Mouse (Mus musculus) embryonic facial prominence, embryonic 10.5 days (tissue): ENCODE measurements around the gene Rps21. TPM values are rescaled to one million over a fixed set of nuclear protein-coding genes. Genes with fewer than 3 reads are reported as not detected.
"Not testable (repeated sequence)": the region's sequence is repeated elsewhere in the genome, so short reads cannot be mapped to it uniquely, and the experiment has no call there.

ENCODE experiments used
- DNase-seq: peaks from one replicate; pipeline ENCODE4 v3.0.0-alpha.2; 2017; ENCODE audit warnings: low spot score
- H3K27ac ChIP-seq: fragments of 300-500 bp; sonication (generic); replicated peaks from 2 replicates; pipeline ENCODE4 v1.5.1; 2016; ENCODE audit warnings: mild to moderate bottlenecking
- H3K27me3 ChIP-seq: fragments of 300-500 bp; sonication (generic); replicated peaks from 2 replicates; pipeline ENCODE4 v1.6.1; 2016; ENCODE audit warnings: low read depth, mild to moderate bottlenecking; ENCODE audit not compliant: poor library complexity, severe bottlenecking
- H3K36me3 ChIP-seq: fragments of 300-500 bp; sonication (generic); replicated peaks from 2 replicates; pipeline ENCODE4 v1.6.1; 2016; ENCODE audit warnings: mild to moderate bottlenecking, moderate library complexity
- H3K4me1 ChIP-seq: fragments of 300-500 bp; sonication (generic); 2 replicates; pipeline ENCODE4 v1.6.1; 2016
- H3K4me3 ChIP-seq: fragments of 300-500 bp; sonication (generic); 2 replicates; pipeline ENCODE4 v1.5.1; 2016; ENCODE audit warnings: mild to moderate bottlenecking, moderate library complexity
- H3K9me3 ChIP-seq: fragments of 300-500 bp; sonication (generic); 2 replicates; pipeline ENCODE4 v1.6.1; 2016; ENCODE audit warnings: mild to moderate bottlenecking
- WGBS: fragments of 180-500 bp; shearing (Covaris S2); methylation state at CpG from one replicate; pipeline ENCODE4 v1.1.7; 2016; 5-methylcytosine and 5-hydroxymethylcytosine counted together
- polyA plus RNA-seq: library from polyadenylated mRNA; unstranded; fragments of >200 nt; fragmentation: Nextera tagmentation; extraction: Ambion mirVana; gene quantifications from 2 replicates; pipeline ENCODE4 v1.2.1, GENCODE M21; 2016

Rps21 gene
- polyA plus RNA-seq, 1 experiment from 2014 or later, result 569 TPM

DNA sequence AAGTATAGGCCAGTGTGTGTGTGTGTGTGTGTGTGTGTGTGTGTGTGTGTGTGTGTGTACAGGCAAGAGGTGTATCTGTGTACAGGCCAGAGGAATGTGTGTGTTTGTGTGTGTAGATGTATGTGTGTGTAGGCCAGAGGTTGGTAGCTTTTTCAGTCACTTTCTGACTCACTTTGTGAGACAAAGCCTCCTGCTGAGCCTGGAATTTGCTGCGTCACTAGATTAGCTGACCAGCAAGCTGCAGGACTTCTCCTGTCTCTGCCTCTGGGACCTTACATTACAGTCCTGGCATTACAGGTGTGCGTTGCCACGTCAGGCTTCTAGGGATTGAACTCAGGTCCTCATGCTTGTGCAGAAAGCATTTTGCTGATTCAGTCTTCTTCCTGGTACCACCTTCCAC, 5.3 kb upstream of the Rps21 start:
- 50% methylated on average over 3 of the region's 3 CpGs for WGBS
- no peak for DNase-seq
- H3K4me3 ChIP-seq, result no peak overlapping the region
- no peaks in the 10 kb centered on the region for H3K9me3 ChIP-seq
- H3K4me1 ChIP-seq, result peaks cover 19% of the 10 kb centered on the region
- H3K27me3 ChIP-seq, result no peaks in the 10 kb centered on the region
- no peaks in the 10 kb centered on the region for H3K36me3 ChIP-seq
- no peak overlapping the region for H3K27ac ChIP-seq

- H3K27me3 ChIP-seq, result no peaks in the 10 kb centered on the region
- H3K27ac ChIP-seq, result no peak overlapping the region
- H3K4me1 ChIP-seq, result peaks cover 29% of the 10 kb centered on the region
- H3K4me3 ChIP-seq, result no peak overlapping the region
- no peak for DNase-seq
- WGBS, result 90% methylated on average over 5 of the region's 5 CpGs
- H3K9me3 ChIP-seq, result no peaks in the 10 kb centered on the region
- peaks cover 18% of the 10 kb centered on the region for H3K36me3 ChIP-seq
Observed at GRCm38 (mm10) chr2:180254436-180255209, 2.6 kb upstream of the Rps21 start.

DNA sequence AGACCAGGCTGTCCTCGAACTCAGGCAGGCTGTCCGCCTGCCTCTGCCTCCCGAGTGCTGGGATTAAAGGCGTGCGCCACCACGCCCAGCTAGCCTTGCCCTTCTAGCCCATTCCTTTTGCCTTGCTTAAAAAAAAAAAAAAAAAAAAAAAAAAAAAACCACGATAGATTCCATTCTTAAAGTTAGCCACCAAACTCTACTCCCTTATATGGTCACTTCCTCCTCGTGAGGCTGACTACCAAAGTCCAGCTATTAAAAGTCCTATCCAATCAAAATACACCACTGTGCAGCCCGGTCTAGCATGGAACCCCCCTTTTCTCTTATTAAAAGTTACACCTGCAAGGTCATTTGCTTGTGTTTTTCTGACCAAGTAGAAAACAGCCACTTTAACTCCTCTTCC, 1.5 kb upstream of the Rps21 start:
- Histone ChIP-seq H3K4me1 (peaks cover 29% of the 10 kb centered on the region), H3K36me3 (peaks cover 29% of the 10 kb centered on the region), H3K27ac (0 out of 2 replicates have a peak overlapping the region, but pooled peaks have one; percentile 92), H3K27me3 (no peaks in the 10 kb centered on the region), H3K4me3 (peak overlapping the region; percentile 85), H3K9me3 (no peaks in the 10 kb centered on the region)
- no peak for DNase-seq
- WGBS, result 92% methylated on average over 9 of the region's 9 CpGs

- Histone ChIP-seq H3K27me3 (no peaks in the 10 kb centered on the region), H3K27ac (peak overlapping the region; percentile 92), H3K4me3 (peak overlapping the region; percentile 85), H3K9me3 (no peaks in the 10 kb centered on the region), H3K36me3 (peaks cover 36% of the 10 kb centered on the region), H3K4me1 (peaks cover 25% of the 10 kb centered on the region)
- no peak for DNase-seq
- 26% methylated on average over 26 of the region's 26 CpGs for WGBS
Observed at GRCm38 (mm10) chr2:180256296-180257000, 729 bp upstream of the Rps21 start.

DNA sequence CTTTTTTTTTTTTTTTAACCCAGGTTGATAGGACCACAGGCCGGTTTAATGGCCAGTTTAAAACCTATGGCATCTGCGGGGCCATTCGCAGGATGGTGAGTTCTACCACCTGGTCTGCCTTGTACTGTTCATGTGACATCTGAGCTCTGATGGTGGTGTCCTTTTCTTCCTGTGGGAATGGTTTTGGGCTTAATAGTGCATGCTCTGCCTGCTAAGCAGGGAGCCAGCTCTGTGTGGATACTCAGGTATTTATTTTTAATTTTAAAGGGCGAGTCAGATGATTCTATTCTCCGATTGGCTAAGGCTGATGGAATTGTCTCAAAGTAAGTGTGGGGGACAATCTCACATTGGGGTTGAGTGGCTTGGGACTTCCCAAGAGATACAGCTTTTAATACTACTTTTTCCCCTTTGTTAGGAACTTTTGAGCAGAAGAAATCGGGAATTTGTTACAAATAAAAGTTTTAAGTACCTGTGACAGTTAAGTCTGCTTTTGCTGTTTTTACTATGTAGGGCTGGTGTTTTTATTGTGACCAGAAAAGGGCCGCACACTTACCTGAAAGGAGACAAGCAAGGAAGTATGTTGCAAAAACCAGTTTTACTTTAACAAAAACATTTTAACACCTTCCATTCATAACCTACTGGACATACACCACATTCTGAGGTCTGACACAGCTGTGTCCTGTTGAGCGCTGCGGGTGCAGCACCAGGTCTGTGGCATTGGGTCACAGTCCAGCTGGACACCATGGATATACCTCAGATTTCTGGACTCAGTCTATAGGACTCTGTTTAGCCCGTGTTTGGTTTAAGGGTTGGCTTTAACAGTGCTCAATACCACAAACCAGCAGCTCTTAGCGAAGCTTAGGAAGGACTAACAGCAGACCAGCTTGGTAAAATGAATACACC, 1.0 kb downstream of the Rps21 start:
- H3K4me3 ChIP-seq, result peak overlapping the region; percentile 85
- H3K9me3 ChIP-seq, result no peaks in the 10 kb centered on the region
- H3K36me3 ChIP-seq, result peaks cover 54% of the 10 kb centered on the region
- DNase-seq, result no peak
- no peaks in the 10 kb centered on the region for H3K27me3 ChIP-seq
- WGBS, result 55% methylated on average over 11 of the region's 11 CpGs
- peak overlapping the region; percentile 92 for H3K27ac ChIP-seq
- peaks cover 25% of the 10 kb centered on the region for H3K4me1 ChIP-seq

- 0 out of 2 replicates have a peak overlapping the region, but pooled peaks have one; percentile 12 for H3K4me3 ChIP-seq
- WGBS, result 81% methylated on average over 10 of the region's 10 CpGs
- peaks cover 62% of the 10 kb centered on the region for H3K36me3 ChIP-seq
- DNase-seq, H3K9me3 ChIP-seq, H3K27me3 ChIP-seq, H3K27ac ChIP-seq: not testable (repeated sequence)
- peaks cover 25% of the 10 kb centered on the region for H3K4me1 ChIP-seq
Observed at GRCm38 (mm10) chr2:180258951-180259484, 1.8 kb downstream of the Rps21 start.

GRCm38 (mm10) chr2:180259826-180260609, 2.8 kb downstream of the Rps21 start:
- H3K36me3 ChIP-seq, result peaks cover 72% of the 10 kb centered on the region
- 73% methylated on average over 17 of the region's 17 CpGs for WGBS
- H3K4me1 ChIP-seq, result peaks cover 25% of the 10 kb centered on the region
- H3K4me3 ChIP-seq, H3K27me3 ChIP-seq, DNase-seq, H3K27ac ChIP-seq, H3K9me3 ChIP-seq: not testable (repeated sequence)

DNA sequence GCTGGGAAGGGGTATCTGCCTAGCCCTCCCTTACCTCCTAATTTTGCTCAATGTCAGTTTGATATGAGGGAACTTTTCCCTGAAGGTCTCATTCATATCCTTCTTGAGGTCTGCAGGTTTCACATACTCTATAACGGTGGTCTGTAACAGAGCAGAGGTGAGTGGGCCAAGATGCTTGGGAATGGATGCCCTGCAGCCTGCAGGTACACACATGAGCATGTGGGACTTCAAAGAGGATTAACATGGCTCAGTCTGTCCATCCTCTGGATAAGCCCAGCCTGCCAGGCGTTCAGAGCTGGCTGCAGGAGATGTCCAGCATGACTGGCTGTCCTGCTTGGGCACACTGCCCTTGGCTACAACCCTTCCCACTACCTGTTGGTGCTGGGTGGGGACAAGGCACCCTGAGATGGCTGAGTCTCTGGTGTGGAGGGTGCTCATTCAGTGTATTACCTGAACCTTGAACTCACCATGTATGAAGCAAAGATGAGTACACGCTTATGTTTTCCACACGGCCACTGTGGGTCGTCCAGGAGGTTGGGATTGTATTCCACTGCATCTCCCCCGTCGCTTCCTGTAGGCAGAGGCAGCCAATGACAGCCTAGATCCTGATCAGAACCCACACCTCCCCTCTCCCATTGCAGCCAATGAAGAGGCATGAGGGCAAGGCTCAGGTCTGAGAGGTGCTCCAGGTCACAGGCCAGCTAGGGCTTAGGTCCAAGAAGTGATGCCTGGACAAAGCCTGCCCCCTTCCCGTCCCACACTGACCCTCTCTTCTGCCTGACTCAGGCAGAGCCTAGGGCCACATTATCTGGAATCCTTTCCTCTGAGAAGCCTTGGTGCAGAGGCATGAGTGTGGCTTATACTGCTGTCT, 3.7 kb downstream of the Rps21 start:
- peaks cover 23% of the 10 kb centered on the region for H3K4me1 ChIP-seq
- peak; percentile 22 for DNase-seq
- 60% methylated on average over 8 of the region's 8 CpGs for WGBS
- peaks cover 72% of the 10 kb centered on the region for H3K36me3 ChIP-seq
- no peaks in the 10 kb centered on the region for H3K9me3 ChIP-seq
- no peak overlapping the region for H3K27ac ChIP-seq
- H3K27me3 ChIP-seq, result no peaks in the 10 kb centered on the region
- no peak overlapping the region for H3K4me3 ChIP-seq

- H3K27me3 ChIP-seq, result no peaks in the 10 kb centered on the region
- H3K9me3 ChIP-seq, result no peaks in the 10 kb centered on the region
- DNase-seq, result no peak
- 92% methylated on average over 7 of the region's 7 CpGs for WGBS
- peaks cover 82% of the 10 kb centered on the region for H3K36me3 ChIP-seq
- peaks cover 14% of the 10 kb centered on the region for H3K4me1 ChIP-seq
- no peak overlapping the region for H3K27ac ChIP-seq
- no peak overlapping the region for H3K4me3 ChIP-seq
Observed at GRCm38 (mm10) chr2:180261901-180262300, 4.7 kb downstream of the Rps21 start.

DNA sequence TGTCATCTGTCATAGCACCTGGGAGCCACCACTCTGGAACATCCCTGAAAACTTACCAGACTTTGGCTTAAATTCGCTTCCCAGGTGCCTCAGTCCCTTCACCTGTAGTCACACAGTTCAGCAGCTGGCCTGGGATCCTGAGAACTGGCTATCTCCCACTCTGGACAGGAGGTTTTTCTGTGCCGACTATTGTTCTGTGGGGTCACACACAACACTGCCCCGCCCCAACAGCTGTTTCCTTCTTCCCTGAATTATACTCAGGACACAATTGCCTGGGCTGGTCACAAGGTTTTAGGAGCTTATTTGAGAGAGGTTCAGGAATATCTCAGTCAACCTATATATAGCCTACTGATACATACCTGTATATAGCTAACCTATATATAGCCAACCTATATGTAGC, 5.3 kb downstream of the Rps21 start:
- Histone ChIP-seq H3K4me1 (peaks cover 14% of the 10 kb centered on the region), H3K27me3 (no peaks in the 10 kb centered on the region), H3K36me3 (peaks cover 87% of the 10 kb centered on the region), H3K9me3 (no peaks in the 10 kb centered on the region), H3K4me3 (no peak overlapping the region), H3K27ac (no peak overlapping the region)
- WGBS, result 76% methylated on average over 3 of the region's 3 CpGs
- DNase-seq, result no peak

GRCm38 (mm10) chr2:180262891-180263290, 5.7 kb downstream of the Rps21 start:
- Histone ChIP-seq H3K27ac (no peak overlapping the region), H3K4me3 (no peak overlapping the region), H3K27me3 (no peaks in the 10 kb centered on the region), H3K4me1 (peaks cover 14% of the 10 kb centered on the region), H3K9me3 (no peaks in the 10 kb centered on the region), H3K36me3 (peaks cover 91% of the 10 kb centered on the region)
- DNase-seq, result no peak
- WGBS, result 87% methylated on average over 10 of the region's 10 CpGs
